In genomic region chr9:73070971-73071659, GRCm38 (mm10) we compare ENCODE assay signal across 10 mouse cellular contexts. TPM values are rescaled to one million over a fixed set of nuclear protein-coding genes. Genes with fewer than 3 reads are reported as not detected.
DNase-seq lines count a peak whose midpoint lies in the region; ATAC-seq and TF ChIP-seq lines count a peak whose summit lies in the region.
"Had no signal": no experiment of that assay in that cellular context is flagged by ENCODE, and none has a peak within 500 bp of the region (broad histone marks: within the 10 kb centered on the region; RNA-seq: fewer than 3 reads in every experiment).

No protein-coding gene starts in this region.

- H3K4me2 ChIP-seq in neural tube, embryonic 15.5 days, result no peak overlapping the region

- H3K9me3 ChIP-seq in E14TG2a.4 (ENCODE audit: low read length), result 0 out of 2 replicates have a peak, but pooled peaks cover 3% of the 10 kb centered on the region
- H3K9me3 ChIP-seq in neural tube, embryonic 15.5 days (replicated peaks), result no peaks in the 10 kb centered on the region

- no peaks in the 10 kb centered on the region for H3K27me3 ChIP-seq in E14TG2a.4 (ENCODE audit: insufficient read depth, low read length)
- H3K27me3 ChIP-seq in neural tube, embryonic 15.5 days (replicated peaks), result no peaks in the 10 kb centered on the region

- H3K27ac ChIP-seq in neural tube, embryonic 15.5 days (replicated peaks), result no peak overlapping the region

- ATAC-seq in granulocyte monocyte progenitor cell, adult 5-6 weeks (replicated peaks; ENCODE audit: poor library complexity, severe bottlenecking), result peak; percentile 52
- ATAC-seq in neural tube, embryonic 15.5 days (ENCODE audit: low FRiP score), result no peak

- intact Hi-C loops in heart, postnatal 14 days (cut with DNase I), result no loop called here

- WGBS in neural tube, embryonic 15.5 days, result 80% methylated on average over 10 of the region's 10 CpGs

- no peak overlapping the region for H3K9ac ChIP-seq in neural tube, embryonic 15.5 days (replicated peaks)

- H3K4me1 ChIP-seq in E14TG2a.4 (replicated peaks; ENCODE audit: low read depth, low read length), result peaks cover 80% of the 10 kb centered on the region
- peaks cover 16% of the 10 kb centered on the region for H3K4me1 ChIP-seq in neural tube, embryonic 15.5 days

- H3K4me3 ChIP-seq in E14TG2a.4 (replicated peaks; ENCODE audit: low read length), result no peak overlapping the region; the same call in 1 of the 2 replicates
- no peak overlapping the region for H3K4me3 ChIP-seq in neural tube, embryonic 15.5 days (replicated peaks)

- peak; percentile 77 for TF ChIP-seq CTCF in E14TG2a.4 (conservative IDR thresholded peaks at IDR 0.05; ENCODE audit: low read length)

- H3K36me3 ChIP-seq in E14TG2a.4 (ENCODE audit: insufficient read depth, low read length), result no peaks in the 10 kb centered on the region
- no peaks in the 10 kb centered on the region for H3K36me3 ChIP-seq in neural tube, embryonic 15.5 days

- peak; percentile 25 to 67 for DNase-seq in heart, adult 9 months (ENCODE audit: low spot score in 2 of 2)
- DNase-seq in heart, postnatal 14 days, result no peak
- peak; percentile 87 for DNase-seq in lung, postnatal 25 days (ENCODE audit: low spot score)
- no peak for DNase-seq in layer of hippocampus, adult 11-12 months (ENCODE audit: low spot score)
- no peak for DNase-seq in cerebellum, postnatal 14 days

RNA-seq across cellular contexts. Expression of gene Rab27a, which starts 26.5 kb away (rescaled TPM):
- 1 to 10 TPM; 5.6 to 6.7 TPM for total RNA-seq in heart, postnatal 14 days (2021)
- total RNA-seq in granulocyte monocyte progenitor cell, adult 5-6 weeks (2014; fragmentation: Nextera tagmentation), result 92.8 and 93.0 TPM in 2 replicates
- total RNA-seq in granulocyte monocyte progenitor cell, adult 5-6 weeks (2017), result 171 and 187 TPM in 2 replicates
- polyA plus RNA-seq in neural tube, embryonic 15.5 days (2015; fragmentation: Nextera tagmentation; extraction: Ambion mirVana), result 3.3 and 11.8 TPM in 2 replicates

RNA-seq across cellular contexts. Expression of gene Khdc3, which starts 30.5 kb away (rescaled TPM):
- under 1 TPM; 0.17 to 0.22 TPM for total RNA-seq in heart, postnatal 14 days (2021)
- 1.6 and 7.0 TPM in 2 replicates for total RNA-seq in granulocyte monocyte progenitor cell, adult 5-6 weeks (2014; fragmentation: Nextera tagmentation)
- total RNA-seq in granulocyte monocyte progenitor cell, adult 5-6 weeks (2017), result 1.8 TPM in 1 of 2 replicates, not detected in the other
- 0.17 and 0.20 TPM in 2 replicates for polyA plus RNA-seq in neural tube, embryonic 15.5 days (2015; fragmentation: Nextera tagmentation; extraction: Ambion mirVana)
- polyA plus RNA-seq: gonadal fat pad, adult 2 months had no signal

RNA-seq across cellular contexts. Expression of gene Pigb, which starts 30.9 kb away (rescaled TPM):
- 1 to 10 TPM; 2.6 to 2.8 TPM for total RNA-seq in heart, postnatal 14 days (2021)
- 32.5 and 38.2 TPM in 2 replicates for total RNA-seq in granulocyte monocyte progenitor cell, adult 5-6 weeks (2014; fragmentation: Nextera tagmentation)
- total RNA-seq in granulocyte monocyte progenitor cell, adult 5-6 weeks (2017), result 7.3 and 9.1 TPM in 2 replicates
- polyA plus RNA-seq in neural tube, embryonic 15.5 days (2015; fragmentation: Nextera tagmentation; extraction: Ambion mirVana), result 12.7 and 14.7 TPM in 2 replicates

RNA-seq across cellular contexts. Expression of gene Gm20509, which starts 31.2 kb away (rescaled TPM):
- total RNA-seq in heart, postnatal 14 days (2021), result not detected
- not detected in 2 replicates for total RNA-seq in granulocyte monocyte progenitor cell, adult 5-6 weeks (2014; fragmentation: Nextera tagmentation)
- not detected in 2 replicates for total RNA-seq in granulocyte monocyte progenitor cell, adult 5-6 weeks (2017)
- polyA plus RNA-seq in neural tube, embryonic 15.5 days (2015; fragmentation: Nextera tagmentation; extraction: Ambion mirVana), result 0.43 TPM in 1 of 2 replicates, not detected in the other
- total RNA-seq: left cerebral cortex, postnatal 25 days had no signal
- polyA plus RNA-seq: gonadal fat pad, adult 2 months had no signal

RNA-seq across cellular contexts. Expression of gene Rsl24d1, which starts 42.1 kb away (rescaled TPM):
- total RNA-seq in heart, postnatal 14 days (2021), result 10 to 100 TPM; 48.5 to 56.0 TPM
- 87.9 and 106 TPM in 2 replicates for total RNA-seq in granulocyte monocyte progenitor cell, adult 5-6 weeks (2014; fragmentation: Nextera tagmentation)
- total RNA-seq in granulocyte monocyte progenitor cell, adult 5-6 weeks (2017), result 172 and 197 TPM in 2 replicates
- polyA plus RNA-seq in neural tube, embryonic 15.5 days (2015; fragmentation: Nextera tagmentation; extraction: Ambion mirVana), result 92.6 and 101 TPM in 2 replicates

Comparison
In these comparisons a context has a peak if more than half of its experiments do, and no peak if none do; other contexts are left out.
1. DNase-seq: peak in heart, adult 9 months (2 of 2) and lung, postnatal 25 days (single experiment); none in heart, postnatal 14 days (0 of 2), layer of hippocampus, adult 11-12 months (single experiment) and cerebellum, postnatal 14 days (0 of 2).
2. RNA of gene Rab27a, which starts 26.5 kb away (total RNA-seq): 92.8 to 187 TPM in granulocyte monocyte progenitor cell, adult 5-6 weeks; 5.6 to 6.7 TPM in heart, postnatal 14 days; every median in the first group is over 10 times any median in the second.